Mouse (Mus musculus) gastrocnemius, postnatal 4 days (tissue): ENCODE data around the gene Cog2. TPM values are rescaled to one million over a fixed set of nuclear protein-coding genes. Genes with fewer than 3 reads are reported as not detected.
A peak's percentile ranks its signal among the peaks of the same experiment; 100 is the strongest.

Experiments
- DNase-seq, 2 experiments: peaks; one replicate each; pipeline ENCODE4 v3.0.0; 2021 to 2022; ENCODE audit warnings: low spot score in 2 of 2, mixed read lengths in 2 of 2
- total RNA-seq, 2 experiments: library from RNA; stranded (reverse); gene quantifications; 2 replicates each; pipeline ENCODE4 v1.2.3; 2021

Gene Cog2
- total RNA-seq, 2 experiments from 2014 or later: 29.3 to 33.9 TPM

- no peak for DNase-seq
Observed at GRCm38 (mm10) chr8:124567584-124567983, 47.0 kb downstream of the Cog2 start.

- no peak for DNase-seq
Observed at GRCm38 (mm10) chr8:124569100-124569499, 48.5 kb downstream of the Cog2 start.

GRCm38 (mm10) chr8:124569593-124569992 is 49.0 kb downstream of the Cog2 start, which contains the start of gene Agt:
Gene Agt (minus strand): TSS chr8:124569706.
- peak in 1 of 2 experiments; percentile 47 for DNase-seq

- DNase-seq: no peak
Observed at GRCm38 (mm10) chr8:124571732-124572429, 51.3 kb downstream of the Cog2 start.

GRCm38 (mm10) chr8:124572430-124572775 is 51.8 kb downstream of the Cog2 start:
- no peak for DNase-seq

GRCm38 (mm10) chr8:124573552-124574340 is 53.2 kb downstream of the Cog2 start:
- peak; percentile 84 to 89 for DNase-seq

- no peak for DNase-seq
Observed at GRCm38 (mm10) chr8:124575811-124576210, 55.2 kb downstream of the Cog2 start, which contains the start of gene Capn9. Gene Capn9 (plus strand): TSS chr8:124576111.

- no peak for DNase-seq
Observed at GRCm38 (mm10) chr8:124576751-124577150, 56.2 kb downstream of the Cog2 start.

GRCm38 (mm10) chr8:124585718-124586425 is 65.3 kb downstream of the Cog2 start:
- no peak for DNase-seq

- DNase-seq: no peak
Observed at GRCm38 (mm10) chr8:124586556-124586955, 66.0 kb downstream of the Cog2 start.

- DNase-seq: no peak
Observed at GRCm38 (mm10) chr8:124589393-124589792, 68.8 kb downstream of the Cog2 start.

Other genes with a start within 250 kb of the Cog2 start
- gene Pgbd5, start 81.1 kb upstream of the Cog2 start, total RNA-seq: 1 to 10 TPM; 2.0 to 2.5 TPM
- 10 to 100 TPM; 28.5 to 37.1 TPM for gene Agt, start 48.9 kb downstream of the Cog2 start, total RNA-seq
- gene Capn9, start 55.3 kb downstream of the Cog2 start, total RNA-seq: not detected
- gene 2310022B05Rik, start 142.6 kb downstream of the Cog2 start, total RNA-seq: 10 to 100 TPM; 49.3 to 51.7 TPM
- gene Ttc13, start 201.2 kb downstream of the Cog2 start, total RNA-seq: 10 to 100 TPM; 28.2 to 33.1 TPM
- gene Arv1, start 201.4 kb downstream of the Cog2 start, total RNA-seq: 1 to 10 TPM; 6.6 to 7.1 TPM
- gene Fam89a, start 231.1 kb downstream of the Cog2 start, total RNA-seq: under 1 TPM; 0.86 to 0.96 TPM